Mouse (Mus musculus) hindbrain, embryonic 11.5 days (tissue): ENCODE data around the gene Rarg. TPM values are rescaled to one million over a fixed set of nuclear protein-coding genes. Genes with fewer than 3 reads are reported as not detected.

Source experiments
- ATAC-seq: fragments of 200-750 bp; cut with Nextera tagmentation; 2 replicates; pipeline ENCODE4 v1.8.0; 2017; ENCODE audit warnings: mild to moderate bottlenecking, moderate TSS enrichment, moderate library complexity; ENCODE audit not compliant: low FRiP score
- DNase-seq: peaks from one replicate; pipeline ENCODE4 v3.0.0-alpha.2; 2015; ENCODE audit warnings: low spot score
- H3K27ac ChIP-seq: fragments of 300-500 bp; sonication (generic); 2 replicates; pipeline ENCODE4 v1.5.1; 2014; ENCODE audit warnings: mild to moderate bottlenecking, low read depth, low read length
- H3K27me3 ChIP-seq: fragments of 300-500 bp; sonication (generic); 2 replicates; pipeline ENCODE4 v1.6.1; 2014; ENCODE audit warnings: mild to moderate bottlenecking, low read length, moderate library complexity, mixed read lengths; ENCODE audit not compliant: control insufficient read depth, insufficient read depth
- H3K36me3 ChIP-seq: fragments of 300-500 bp; sonication (generic); 2 replicates; pipeline ENCODE4 v1.6.1; 2014; ENCODE audit warnings: mild to moderate bottlenecking, low read length, moderate library complexity, mixed read lengths; ENCODE audit not compliant: control insufficient read depth, insufficient read depth
- H3K4me1 ChIP-seq: fragments of 300-500 bp; sonication (generic); replicated peaks from 2 replicates; pipeline ENCODE4 v1.6.1; 2014; ENCODE audit warnings: low read length, mixed read lengths; ENCODE audit not compliant: control insufficient read depth, insufficient read depth
- H3K4me2 ChIP-seq: fragments of 300-500 bp; sonication (generic); replicated peaks from 2 replicates; pipeline ENCODE4 v1.6.1; 2014; ENCODE audit warnings: mild to moderate bottlenecking, low read depth, low read length
- H3K4me3 ChIP-seq: fragments of 300-500 bp; sonication (generic); 2 replicates; pipeline ENCODE4 v1.5.1; 2014; ENCODE audit warnings: low read depth, low read length
- H3K9ac ChIP-seq: fragments of 300-500 bp; sonication (generic); 2 replicates; pipeline ENCODE4 v1.6.1; 2014; ENCODE audit warnings: low read depth, low read length
- H3K9me3 ChIP-seq: fragments of 300-500 bp; sonication (generic); 2 replicates; pipeline ENCODE4 v1.6.1; 2016; ENCODE audit warnings: low read length; ENCODE audit not compliant: control insufficient read depth
- WGBS: fragments of 180-500 bp; shearing (Covaris S2); extraction: QIAGEN DNeasy Blood & Tissue Kit; methylation state at CpG from one replicate; pipeline ENCODE4 v1.1.7; 2014; 5-methylcytosine and 5-hydroxymethylcytosine counted together
- polyA plus RNA-seq: library from polyadenylated mRNA; unstranded; fragments of >200 nt; fragmentation: Nextera tagmentation; extraction: Ambion mirVana; gene quantifications from 2 replicates; pipeline ENCODE4 v1.2.1, GENCODE M21; 2014

Gene Rarg
- polyA plus RNA-seq, 1 experiment from 2014 or later: 20.3 TPM

DNA sequence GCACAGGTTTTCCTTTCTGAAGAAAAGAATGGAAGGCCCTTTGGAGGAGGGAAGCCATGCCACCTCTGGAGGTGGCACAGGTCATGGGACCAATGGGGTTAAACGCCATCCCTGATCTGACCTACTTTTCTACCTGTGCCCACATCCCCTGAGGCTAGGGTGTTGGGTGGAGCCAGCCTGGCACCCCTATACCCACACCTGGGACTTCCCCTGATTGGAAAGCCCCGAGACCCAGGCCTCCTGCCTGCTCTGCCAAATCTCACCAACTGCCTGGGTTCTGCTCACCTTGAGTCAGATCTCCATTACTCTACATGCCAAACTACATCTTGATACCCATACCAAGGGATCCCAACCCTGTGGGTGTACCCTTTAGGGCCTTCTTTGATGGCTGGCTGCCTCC is 5.7 kb upstream of the Rarg start:
- H3K27ac ChIP-seq: no peak overlapping the region
- WGBS: 89% methylated on average over 2 of the region's 2 CpGs
- H3K4me3 ChIP-seq: no peak overlapping the region
- H3K36me3 ChIP-seq: no peaks in the 10 kb centered on the region
- no peak overlapping the region for H3K9ac ChIP-seq
- H3K4me1 ChIP-seq: no peaks in the 10 kb centered on the region; the same call in 1 of the 2 replicates
- DNase-seq: no peak
- H3K27me3 ChIP-seq: peaks cover 8% of the 10 kb centered on the region
- no peak overlapping the region for H3K4me2 ChIP-seq
- no peaks in the 10 kb centered on the region for H3K9me3 ChIP-seq
- no peak for ATAC-seq

DNA sequence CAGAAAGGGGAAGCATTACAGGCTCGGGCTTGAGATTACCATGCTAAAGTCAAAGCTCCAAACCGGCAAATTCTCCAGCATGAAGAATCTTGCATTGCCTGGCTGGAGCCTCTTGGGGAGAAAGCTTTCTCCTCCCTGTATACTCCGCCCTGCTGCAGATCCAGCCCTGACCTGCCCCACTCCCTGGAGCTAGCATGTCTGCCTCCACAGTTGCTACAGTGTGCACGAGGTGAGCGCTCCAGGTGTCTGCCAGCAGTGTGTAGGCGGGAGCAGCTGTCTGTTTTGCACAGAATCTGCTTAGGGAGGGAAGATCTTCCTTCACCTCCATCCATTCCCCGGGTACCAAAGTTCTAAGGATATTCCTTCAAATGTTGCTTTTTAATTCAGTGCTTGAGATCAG is 5.3 kb upstream of the Rarg start:
- Histone ChIP-seq H3K27ac (no peak overlapping the region), H3K4me3 (no peak overlapping the region), H3K4me2 (no peak overlapping the region), H3K9ac (no peak overlapping the region), H3K36me3 (no peaks in the 10 kb centered on the region), H3K9me3 (no peaks in the 10 kb centered on the region), H3K4me1 (peaks cover 3% of the 10 kb centered on the region), H3K27me3 (peaks cover 13% of the 10 kb centered on the region)
- no peak for DNase-seq
- no peak for ATAC-seq
- WGBS: 49% methylated on average over 7 of the region's 7 CpGs

DNA sequence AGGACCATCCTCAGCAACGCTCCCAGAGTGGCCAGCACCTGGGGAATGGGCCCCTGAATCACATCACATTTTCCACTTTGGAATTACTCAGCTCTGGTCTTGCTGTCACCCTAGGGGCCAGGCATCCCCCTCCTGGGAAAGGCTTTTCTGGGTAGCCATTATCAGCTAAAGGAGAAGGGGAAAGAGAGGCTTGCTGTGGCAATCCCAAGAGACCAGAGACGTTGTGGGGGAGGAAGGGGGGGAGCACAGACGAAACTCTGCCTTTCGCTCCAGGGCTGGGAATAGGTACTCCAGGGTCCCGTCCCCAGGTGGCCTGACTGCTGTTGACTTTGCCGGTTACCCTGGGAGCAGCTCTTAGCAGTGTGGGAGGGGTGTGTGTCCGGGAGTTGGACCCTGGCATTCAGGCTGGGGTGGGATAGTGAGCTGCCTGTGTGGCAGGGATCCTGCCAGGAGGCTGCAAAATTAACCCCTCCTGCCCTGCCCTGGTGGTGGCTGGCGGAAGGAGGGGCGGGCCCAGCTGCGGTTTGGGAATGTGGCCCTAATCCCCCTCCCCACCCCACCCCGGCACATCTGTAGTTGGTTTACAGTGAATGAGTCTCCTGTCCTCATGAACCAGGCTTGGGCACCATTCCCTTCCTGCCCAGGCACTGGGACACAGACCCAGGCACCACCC is 1.4 kb upstream of the Rarg start:
- H3K4me3 ChIP-seq: no peak overlapping the region
- no peak for ATAC-seq
- WGBS: 8% methylated on average over 11 of the region's 11 CpGs
- peak; percentile 18 for DNase-seq
- H3K9me3 ChIP-seq: no peaks in the 10 kb centered on the region
- H3K4me2 ChIP-seq: no peak overlapping the region
- H3K27ac ChIP-seq: no peak overlapping the region
- H3K27me3 ChIP-seq: peaks cover 36% of the 10 kb centered on the region
- no peaks in the 10 kb centered on the region for H3K36me3 ChIP-seq
- H3K4me1 ChIP-seq: peaks cover 8% of the 10 kb centered on the region
- no peak overlapping the region for H3K9ac ChIP-seq

DNA sequence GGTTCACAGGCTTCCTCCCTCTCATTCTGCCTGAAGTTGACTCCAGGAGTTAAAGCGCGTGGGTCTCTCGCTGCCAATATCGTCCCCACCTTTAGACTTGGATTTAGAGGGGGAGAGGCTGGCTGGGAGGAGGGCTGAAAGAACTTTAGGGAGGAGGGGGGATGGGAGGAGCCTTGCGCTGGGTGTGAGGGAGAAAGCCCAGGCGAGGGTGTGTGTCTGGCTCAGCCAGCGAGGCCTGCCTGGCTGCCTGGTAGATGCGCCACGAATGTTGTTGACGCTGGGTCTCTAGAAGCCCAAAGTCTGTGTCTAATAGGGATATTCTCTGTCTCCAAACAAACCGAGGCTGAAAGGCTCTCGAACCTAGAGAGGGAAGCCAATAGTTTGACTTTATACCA is 756 bp upstream of the Rarg start:
- Histone ChIP-seq H3K36me3 (no peaks in the 10 kb centered on the region), H3K4me2 (peak overlapping the region; percentile 85; the same call in 1 of the 2 replicates), H3K4me1 (peaks cover 8% of the 10 kb centered on the region), H3K27me3 (peaks cover 36% of the 10 kb centered on the region), H3K27ac (no peak overlapping the region), H3K9me3 (no peaks in the 10 kb centered on the region), H3K9ac (no peak overlapping the region), H3K4me3 (no peak overlapping the region)
- WGBS: 5% methylated on average over 12 of the region's 12 CpGs
- ATAC-seq: no peak
- DNase-seq: peak; percentile 55

DNA sequence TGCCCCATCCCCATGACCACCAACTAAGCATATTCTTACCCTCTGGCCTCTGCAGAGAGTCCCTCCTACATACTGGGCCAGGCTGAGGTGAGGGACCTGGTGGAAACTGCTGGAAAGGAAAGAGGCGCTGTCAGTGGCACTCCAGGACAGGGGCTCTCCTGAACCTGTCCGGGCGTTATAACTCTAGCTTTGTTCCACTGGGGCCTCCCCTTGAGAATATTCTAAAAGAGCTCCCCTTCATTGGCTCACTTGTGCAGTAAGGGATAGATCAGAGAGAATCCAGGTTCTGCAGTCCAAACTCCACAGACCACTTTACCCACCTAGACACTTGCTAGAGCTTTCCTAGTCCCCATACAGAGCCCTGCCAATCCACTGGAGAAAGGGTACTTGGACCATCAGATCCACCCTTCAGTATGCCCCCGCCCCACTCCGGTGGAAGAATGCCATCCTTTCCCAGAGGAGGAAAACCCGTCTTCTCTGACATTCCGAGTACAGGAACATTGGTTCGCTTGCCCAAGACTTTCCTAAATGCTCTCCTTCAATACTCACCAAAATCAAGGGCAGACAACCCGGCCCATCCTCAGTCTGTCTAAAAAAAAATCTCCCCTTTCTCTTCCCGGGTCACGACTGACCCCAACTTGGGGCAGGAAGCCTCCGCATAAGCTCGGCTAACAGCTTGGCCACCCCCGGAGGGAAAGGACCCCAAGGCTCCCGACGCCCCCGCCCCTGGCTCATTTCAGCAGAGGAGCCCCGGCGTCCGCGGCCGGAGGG is 701 bp downstream of the Rarg start:
- H3K27ac ChIP-seq: 0 out of 2 replicates have a peak overlapping the region, but pooled peaks have one; percentile 42
- H3K4me3 ChIP-seq: peak overlapping the region; percentile 49
- H3K9ac ChIP-seq: peak overlapping the region; percentile 66
- no peak for ATAC-seq
- peaks cover 8% of the 10 kb centered on the region for H3K4me1 ChIP-seq
- H3K27me3 ChIP-seq: peaks cover 36% of the 10 kb centered on the region
- peak; percentile 37 for DNase-seq
- H3K36me3 ChIP-seq: no peaks in the 10 kb centered on the region
- H3K4me2 ChIP-seq: peak overlapping the region; percentile 85
- H3K9me3 ChIP-seq: no peaks in the 10 kb centered on the region
- 10% methylated on average over 18 of the region's 22 CpGs for WGBS

DNA sequence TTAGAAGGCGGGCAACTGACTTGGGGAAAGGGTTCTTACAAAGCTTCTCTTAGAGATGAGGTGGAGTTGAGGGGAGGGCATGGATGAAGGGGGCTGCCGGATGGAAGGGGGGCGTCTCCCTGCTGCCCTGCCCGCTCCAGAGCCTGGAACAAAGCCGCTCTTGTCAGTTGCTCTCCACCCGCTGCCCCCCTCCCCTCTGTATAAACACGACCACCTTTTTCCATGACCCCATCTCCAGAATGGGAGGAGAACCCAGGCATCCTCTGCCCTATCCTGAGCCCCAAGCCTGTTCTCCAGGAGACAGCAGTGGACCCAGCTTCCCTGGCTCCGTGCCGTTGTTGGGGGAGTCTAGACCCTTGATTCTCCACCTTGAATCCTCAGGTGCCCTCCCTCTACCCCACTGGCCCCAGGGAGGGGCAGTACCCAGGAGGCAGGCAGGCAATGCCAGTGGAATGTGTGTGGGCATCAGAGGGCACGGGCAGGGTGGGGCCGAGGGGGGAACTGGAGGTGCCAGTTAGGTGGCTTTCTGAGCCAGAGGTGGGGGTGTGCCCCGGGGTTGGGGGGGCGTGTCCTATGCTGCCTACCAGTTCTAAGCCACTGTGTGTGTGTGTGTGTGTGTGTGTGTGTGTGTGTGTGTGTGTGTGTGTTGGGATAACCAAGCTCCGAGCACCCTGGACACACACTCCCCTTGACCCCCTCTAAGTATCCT is 1.6 kb downstream of the Rarg start:
- WGBS: 49% methylated on average over 11 of the region's 14 CpGs
- no peak overlapping the region for H3K27ac ChIP-seq
- H3K9me3 ChIP-seq: no peaks in the 10 kb centered on the region
- H3K4me1 ChIP-seq: peaks cover 8% of the 10 kb centered on the region
- 0 out of 2 replicates have a peak overlapping the region, but pooled peaks have one; percentile 49 for H3K4me3 ChIP-seq
- no peaks in the 10 kb centered on the region for H3K36me3 ChIP-seq
- peaks cover 36% of the 10 kb centered on the region for H3K27me3 ChIP-seq
- H3K9ac ChIP-seq: no peak overlapping the region
- peak overlapping the region; percentile 25 for H3K4me2 ChIP-seq
- no peak for DNase-seq
- ATAC-seq: no peak

DNA sequence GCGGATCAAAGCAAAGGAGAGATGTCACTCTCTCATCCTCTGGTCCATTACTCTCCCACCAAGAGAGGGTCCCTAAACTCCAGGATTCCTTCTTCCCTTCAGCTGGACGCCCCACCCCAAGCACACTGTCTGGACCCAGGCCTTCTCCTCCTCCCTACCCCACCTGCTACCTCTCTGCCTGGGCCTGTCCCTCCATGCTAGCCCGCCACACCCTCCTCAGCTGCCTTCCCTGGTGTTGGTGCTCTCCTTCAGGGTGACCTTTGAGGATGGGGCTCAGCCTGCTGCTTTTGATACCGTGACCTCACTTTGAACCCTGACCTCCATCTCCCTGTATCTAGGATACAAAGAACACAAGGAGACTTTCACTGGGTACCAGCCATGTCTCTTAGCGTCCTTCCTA is 6.8 kb downstream of the Rarg start:
- Histone ChIP-seq H3K9me3 (no peaks in the 10 kb centered on the region), H3K4me3 (no peak overlapping the region), H3K4me2 (no peak overlapping the region), H3K4me1 (peaks cover 11% of the 10 kb centered on the region), H3K36me3 (no peaks in the 10 kb centered on the region), H3K27ac (no peak overlapping the region), H3K27me3 (peaks cover 46% of the 10 kb centered on the region), H3K9ac (no peak overlapping the region)
- WGBS: 49% methylated on average over 5 of the region's 5 CpGs
- DNase-seq (no peak), ATAC-seq (no peak)

DNA sequence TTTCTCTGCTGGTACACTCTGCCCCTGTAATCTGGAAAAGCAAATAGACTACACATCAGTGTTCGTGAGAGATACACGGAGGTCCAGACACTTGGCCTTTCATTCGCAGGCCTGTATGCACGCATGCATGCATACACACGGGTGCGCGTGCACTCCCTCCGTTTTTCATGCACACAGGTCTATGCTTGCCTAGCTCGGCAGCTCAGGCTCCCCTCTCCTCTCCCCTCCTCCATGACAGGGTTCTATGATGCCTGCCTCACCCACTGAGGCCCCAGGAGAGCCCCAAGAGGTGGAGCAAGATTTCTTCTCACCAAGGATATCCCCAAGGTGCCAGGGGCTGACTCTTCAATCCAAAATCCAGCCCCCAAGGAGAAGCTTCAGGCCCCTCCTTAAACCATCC is 7.3 kb downstream of the Rarg start:
- Histone ChIP-seq H3K4me2 (no peak overlapping the region), H3K27me3 (peaks cover 47% of the 10 kb centered on the region), H3K4me3 (no peak overlapping the region), H3K9ac (no peak overlapping the region), H3K36me3 (no peaks in the 10 kb centered on the region), H3K9me3 (no peaks in the 10 kb centered on the region), H3K4me1 (peaks cover 11% of the 10 kb centered on the region), H3K27ac (peak overlapping the region; percentile 53; the same call in 1 of the 2 replicates)
- DNase-seq (no peak), ATAC-seq (no peak)
- WGBS: 44% methylated on average over 9 of the region's 9 CpGs
